Mouse (Mus musculus) midbrain, embryonic 14.5 days (tissue): ENCODE results near the gene Abtb1. TPM values are rescaled to one million over a fixed set of nuclear protein-coding genes. Genes with fewer than 3 reads are reported as not detected.

Experiments used
- ATAC-seq: fragments of 200-750 bp; cut with Nextera tagmentation; 2 replicates; pipeline ENCODE4 v1.8.0; 2017; ENCODE audit warnings: moderate number of reproducible peaks, moderate library complexity; ENCODE audit not compliant: low FRiP score, low TSS enrichment
- DNase-seq: peaks from one replicate; pipeline ENCODE4 v3.0.0-alpha.2; 2015
- H3K27ac ChIP-seq: fragments of 300-500 bp; sonication (generic); replicated peaks from 2 replicates; pipeline ENCODE4 v1.5.1; 2014; ENCODE audit warnings: mild to moderate bottlenecking, low read depth, low read length, moderate library complexity
- H3K27me3 ChIP-seq: fragments of 300-500 bp; sonication (generic); 2 replicates; pipeline ENCODE4 v1.6.1; 2014; ENCODE audit warnings: low read length, control low read depth, mixed read lengths; ENCODE audit not compliant: control insufficient read depth, insufficient read depth
- H3K36me3 ChIP-seq: fragments of 300-500 bp; sonication (generic); 2 replicates; pipeline ENCODE4 v1.6.1; 2014; ENCODE audit warnings: low read length, control low read depth; ENCODE audit not compliant: control insufficient read depth, insufficient read depth
- H3K4me1 ChIP-seq: fragments of 300-500 bp; sonication (generic); 2 replicates; pipeline ENCODE4 v1.6.1; 2014; ENCODE audit warnings: mild to moderate bottlenecking, antibody characterized with exemption, low read length, control low read depth; ENCODE audit not compliant: control insufficient read depth, insufficient read depth
- H3K4me2 ChIP-seq: fragments of 300-500 bp; sonication (generic); 2 replicates; pipeline ENCODE4 v1.6.1; 2014; ENCODE audit warnings: mild to moderate bottlenecking, low read length, moderate library complexity
- H3K4me3 ChIP-seq: fragments of 300-500 bp; sonication (generic); replicated peaks from 2 replicates; pipeline ENCODE4 v1.5.1; 2014; ENCODE audit warnings: low read depth, low read length
- H3K9ac ChIP-seq: fragments of 300-500 bp; sonication (generic); replicated peaks from 2 replicates; pipeline ENCODE4 v1.6.1; 2014; ENCODE audit warnings: mild to moderate bottlenecking, low read length, moderate library complexity
- H3K9me3 ChIP-seq: fragments of 300-500 bp; sonication (generic); 2 replicates; pipeline ENCODE4 v1.6.1; 2016; ENCODE audit warnings: low read length, control low read depth, mixed read lengths; ENCODE audit not compliant: control insufficient read depth
- WGBS: fragments of 180-500 bp; shearing (Covaris S2); extraction: QIAGEN DNeasy Blood & Tissue Kit; methylation state at CpG from one replicate; pipeline ENCODE4 v1.1.7; 2014; 5-methylcytosine and 5-hydroxymethylcytosine counted together
- polyA plus RNA-seq: library from polyadenylated mRNA; unstranded; fragments of >200 nt; fragmentation: Nextera tagmentation; extraction: Ambion mirVana; gene quantifications from 2 replicates; pipeline ENCODE4 v1.2.1, GENCODE M21; 2014

The Abtb1 gene
- polyA plus RNA-seq, 1 experiment from 2014 or later = 30.1 TPM

GRCm38 (mm10) chr6:88821294-88821693 is 20.5 kb downstream of the Abtb1 start:
- no peak for DNase-seq
- 92% methylated on average over 6 of the region's 6 CpGs for WGBS
- H3K4me1 ChIP-seq = no peaks in the 10 kb centered on the region
- H3K36me3 ChIP-seq = no peaks in the 10 kb centered on the region
- H3K4me2 ChIP-seq = no peak overlapping the region
- H3K4me3 ChIP-seq = no peak overlapping the region
- no peaks in the 10 kb centered on the region for H3K9me3 ChIP-seq
- no peak overlapping the region for H3K27ac ChIP-seq
- H3K9ac ChIP-seq = no peak overlapping the region
- no peaks in the 10 kb centered on the region for H3K27me3 ChIP-seq
- ATAC-seq = no peak

DNA sequence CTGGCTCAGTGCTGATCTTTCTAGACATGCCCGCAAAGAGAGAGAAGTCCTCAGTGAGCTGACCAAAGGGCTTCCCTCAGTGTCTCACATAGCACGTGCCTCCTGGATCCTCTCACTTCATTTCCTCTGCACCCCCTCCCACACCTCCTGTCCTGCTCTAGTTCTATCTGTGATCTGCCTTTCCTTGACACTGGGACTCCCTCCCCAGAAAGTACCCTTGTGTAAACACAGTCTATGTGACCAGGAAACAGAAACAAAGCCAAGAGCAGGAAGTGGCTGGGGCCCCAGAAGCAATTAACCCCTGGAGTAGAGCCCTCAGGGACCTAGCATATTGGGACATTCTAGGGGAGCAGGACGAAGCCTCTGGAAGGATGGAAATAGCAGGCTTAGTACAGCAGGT is 20.9 kb downstream of the Abtb1 start:
- DNase-seq = no peak
- Histone ChIP-seq H3K27ac (no peak overlapping the region), H3K9ac (no peak overlapping the region), H3K36me3 (no peaks in the 10 kb centered on the region), H3K9me3 (no peaks in the 10 kb centered on the region), H3K4me2 (no peak overlapping the region), H3K27me3 (no peaks in the 10 kb centered on the region), H3K4me1 (no peaks in the 10 kb centered on the region), H3K4me3 (no peak overlapping the region)
- ATAC-seq = no peak
- WGBS = 76% methylated on average over 3 of the region's 3 CpGs

DNA sequence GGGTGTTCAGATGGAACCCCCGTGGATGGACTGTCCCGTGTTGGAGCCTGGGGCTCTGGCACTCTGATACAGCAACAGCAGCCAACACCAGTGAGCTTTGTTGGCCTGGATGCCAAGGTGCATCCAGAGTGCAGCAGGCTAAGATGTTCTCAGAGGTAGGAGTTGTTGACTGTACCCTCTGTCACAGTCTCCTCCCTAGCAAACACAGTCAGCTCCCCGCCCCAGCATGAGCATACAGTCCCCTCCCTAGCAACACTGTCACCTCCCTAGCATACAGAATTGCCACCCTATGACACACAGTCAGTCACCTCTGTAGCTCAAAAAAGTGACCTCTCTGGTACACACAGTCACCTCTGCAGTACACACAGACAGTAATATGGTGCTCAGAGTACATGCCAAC is 24.9 kb downstream of the Abtb1 start:
- Histone ChIP-seq H3K4me1 (no peaks in the 10 kb centered on the region), H3K36me3 (no peaks in the 10 kb centered on the region), H3K4me2 (no peak overlapping the region), H3K9me3 (no peaks in the 10 kb centered on the region), H3K9ac (no peak overlapping the region), H3K4me3 (no peak overlapping the region), H3K27me3 (no peaks in the 10 kb centered on the region), H3K27ac (no peak overlapping the region)
- DNase-seq (no peak), ATAC-seq (no peak)
- 87% methylated on average over 3 of the region's 3 CpGs for WGBS

DNA sequence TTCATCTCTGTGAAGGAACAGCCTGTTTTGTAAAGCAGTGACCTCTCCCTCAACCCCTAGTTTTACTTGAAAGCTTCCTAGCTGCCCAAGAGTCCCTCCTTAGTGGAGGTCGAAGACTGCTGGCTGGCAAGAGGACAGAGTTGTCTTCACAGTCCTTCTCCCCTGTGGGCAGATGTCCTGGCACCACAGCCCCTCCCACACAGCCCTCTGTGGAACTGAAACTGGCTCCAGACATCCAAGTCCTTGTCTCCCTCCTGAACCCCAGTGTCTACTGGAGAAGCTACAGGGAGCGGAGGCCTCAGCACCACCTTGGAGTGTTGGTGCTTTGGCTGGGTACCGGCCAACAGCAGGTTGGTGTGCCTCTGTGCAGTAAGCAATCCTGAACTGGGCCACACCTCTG is 26.3 kb downstream of the Abtb1 start:
- Histone ChIP-seq H3K9me3 (no peaks in the 10 kb centered on the region), H3K9ac (no peak overlapping the region), H3K27ac (no peak overlapping the region), H3K4me1 (no peaks in the 10 kb centered on the region), H3K4me2 (no peak overlapping the region), H3K4me3 (no peak overlapping the region), H3K27me3 (no peaks in the 10 kb centered on the region), H3K36me3 (no peaks in the 10 kb centered on the region)
- WGBS = 76% methylated on average over 3 of the region's 3 CpGs
- ATAC-seq (no peak), DNase-seq (no peak)

DNA sequence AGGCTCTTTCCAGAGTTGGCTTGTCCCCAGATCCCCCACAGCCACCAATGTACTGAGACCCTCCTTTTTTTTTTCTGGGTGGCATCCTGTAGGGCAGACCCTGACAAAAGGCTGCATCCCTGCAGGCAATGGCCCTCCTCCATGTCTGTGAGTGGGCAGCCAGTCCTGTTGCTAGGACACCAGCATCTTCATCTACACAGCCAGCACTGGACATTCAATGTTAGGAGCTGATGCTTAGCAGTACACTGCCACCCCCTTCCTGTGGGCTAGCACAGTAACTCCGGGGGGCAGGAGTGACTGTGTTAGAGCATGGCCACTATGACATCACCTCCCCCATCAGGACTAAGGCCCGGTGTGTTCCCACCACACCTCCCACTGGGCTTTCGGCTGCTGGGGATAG is 26.7 kb downstream of the Abtb1 start:
- DNase-seq = no peak
- Histone ChIP-seq H3K9me3 (no peaks in the 10 kb centered on the region), H3K4me3 (no peak overlapping the region), H3K9ac (no peak overlapping the region), H3K4me1 (no peaks in the 10 kb centered on the region), H3K27ac (no peak overlapping the region), H3K27me3 (no peaks in the 10 kb centered on the region), H3K36me3 (no peaks in the 10 kb centered on the region), H3K4me2 (no peak overlapping the region)
- WGBS = 55% methylated on average over 3 of the region's 3 CpGs
- no peak for ATAC-seq

DNA sequence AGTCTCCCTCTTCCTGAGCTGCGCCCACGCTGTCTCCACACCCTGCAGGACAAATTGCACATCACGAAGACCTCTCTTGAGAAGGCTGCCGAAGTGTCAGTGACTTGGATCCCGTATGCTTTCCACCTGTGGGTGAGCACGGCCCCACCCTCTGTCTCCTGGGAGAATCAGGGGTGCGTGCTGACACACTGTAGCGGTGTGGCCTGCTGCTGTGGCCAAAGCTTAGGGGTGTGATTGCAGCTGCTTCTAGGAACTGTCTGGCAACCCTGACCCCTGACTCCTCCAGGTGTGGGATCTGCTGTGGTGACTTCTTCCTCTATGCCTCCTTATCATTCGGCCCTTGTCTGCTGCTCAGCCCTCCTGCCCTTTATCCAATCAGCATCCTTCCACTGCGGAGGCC is 28.0 kb downstream of the Abtb1 start:
- Histone ChIP-seq H3K4me3 (no peak overlapping the region), H3K36me3 (no peaks in the 10 kb centered on the region), H3K4me1 (no peaks in the 10 kb centered on the region), H3K27ac (no peak overlapping the region), H3K9ac (no peak overlapping the region), H3K4me2 (no peak overlapping the region), H3K27me3 (no peaks in the 10 kb centered on the region), H3K9me3 (no peaks in the 10 kb centered on the region)
- 86% methylated on average over 10 of the region's 10 CpGs for WGBS
- DNase-seq (no peak), ATAC-seq (no peak)

- Histone ChIP-seq H3K27ac (no peak overlapping the region), H3K27me3 (no peaks in the 10 kb centered on the region), H3K4me1 (no peaks in the 10 kb centered on the region), H3K36me3 (no peaks in the 10 kb centered on the region), H3K4me2 (no peak overlapping the region), H3K9ac (no peak overlapping the region), H3K4me3 (no peak overlapping the region), H3K9me3 (no peaks in the 10 kb centered on the region)
- ATAC-seq = no peak
- peak; percentile 78 for DNase-seq
- WGBS = 64% methylated on average over 3 of the region's 3 CpGs
Observed at GRCm38 (mm10) chr6:88812886-88813285, 28.9 kb downstream of the Abtb1 start.

DNA sequence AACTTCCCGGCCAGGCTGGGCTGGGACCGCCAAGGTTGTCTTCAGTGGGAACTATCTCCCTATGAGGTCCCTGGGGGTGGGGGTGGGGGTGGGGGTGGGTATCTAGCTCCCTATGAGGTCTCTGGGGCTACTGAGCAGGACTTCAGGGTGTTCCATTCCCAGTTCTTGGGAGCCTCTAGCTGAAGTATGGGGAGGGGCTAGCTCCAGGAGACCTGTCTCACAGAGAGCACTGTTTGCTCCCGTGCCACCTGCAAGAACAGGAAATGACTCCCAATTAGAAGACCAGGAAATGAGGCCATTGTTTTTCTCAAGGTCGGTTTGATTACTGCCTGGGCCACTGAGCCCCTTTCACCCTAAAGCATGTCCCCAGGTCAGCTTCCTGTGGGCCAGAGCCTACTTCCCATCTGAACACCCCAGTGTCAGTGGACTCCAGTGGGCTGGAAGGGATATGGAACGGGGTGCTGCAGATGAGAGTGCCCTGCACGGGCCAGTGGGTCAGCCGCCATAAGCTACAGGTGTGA is 29.8 kb downstream of the Abtb1 start:
- Histone ChIP-seq H3K9me3 (no peaks in the 10 kb centered on the region), H3K4me3 (no peak overlapping the region), H3K4me2 (no peak overlapping the region), H3K36me3 (no peaks in the 10 kb centered on the region), H3K27me3 (no peaks in the 10 kb centered on the region), H3K9ac (no peak overlapping the region), H3K4me1 (no peaks in the 10 kb centered on the region), H3K27ac (no peak overlapping the region)
- WGBS = 74% methylated on average over 7 of the region's 7 CpGs
- ATAC-seq (no peak), DNase-seq (no peak)

GRCm38 (mm10) chr6:88811396-88811795 is 30.4 kb downstream of the Abtb1 start:
- H3K4me2 ChIP-seq = no peak overlapping the region
- H3K9me3 ChIP-seq = no peaks in the 10 kb centered on the region
- no peak overlapping the region for H3K27ac ChIP-seq
- ATAC-seq = no peak
- no peaks in the 10 kb centered on the region for H3K4me1 ChIP-seq
- DNase-seq = no peak
- H3K4me3 ChIP-seq = no peak overlapping the region
- no peaks in the 10 kb centered on the region for H3K36me3 ChIP-seq
- H3K27me3 ChIP-seq = no peaks in the 10 kb centered on the region
- no peak overlapping the region for H3K9ac ChIP-seq
- WGBS = 64% methylated on average over 7 of the region's 7 CpGs
